Mouse (Mus musculus) stomach, postnatal 0 days (tissue): ENCODE measurements around the gene 4933416C03Rik. TPM values are rescaled to one million over a fixed set of nuclear protein-coding genes. Genes with fewer than 3 reads are reported as not detected.

Experiments used
- ATAC-seq: fragments of 200-750 bp; cut with Nextera tagmentation; 2 replicates; pipeline ENCODE4 v1.8.0; 2017; ENCODE audit not compliant: low FRiP score, low TSS enrichment
- DNase-seq: peaks from one replicate; pipeline ENCODE4 v3.0.0-alpha.2; 2016; ENCODE audit warnings: low spot score
- H3K27ac ChIP-seq: fragments of 300-500 bp; sonication (generic); replicated peaks from 2 replicates; pipeline ENCODE4 v1.5.1; 2014; ENCODE audit warnings: mild to moderate bottlenecking, control low read depth
- H3K27me3 ChIP-seq: fragments of 300-500 bp; sonication (generic); 2 replicates; pipeline ENCODE4 v1.6.1; 2014; ENCODE audit warnings: low read length; ENCODE audit not compliant: control insufficient read depth, insufficient read depth
- H3K36me3 ChIP-seq: fragments of 300-500 bp; sonication (generic); 2 replicates; pipeline ENCODE4 v1.6.1; 2014; ENCODE audit warnings: low read length, mixed read lengths; ENCODE audit not compliant: control insufficient read depth, insufficient read depth
- H3K4me1 ChIP-seq: fragments of 300-500 bp; sonication (generic); replicated peaks from 2 replicates; pipeline ENCODE4 v1.6.1; 2014; ENCODE audit warnings: antibody characterized with exemption; ENCODE audit not compliant: control insufficient read depth, insufficient read depth
- H3K4me2 ChIP-seq: fragments of 300-500 bp; sonication (generic); replicated peaks from 2 replicates; pipeline ENCODE4 v1.6.1; 2014; ENCODE audit warnings: low read depth, mild to moderate bottlenecking, control low read depth, moderate library complexity
- H3K4me3 ChIP-seq: fragments of 300-500 bp; sonication (generic); 2 replicates; pipeline ENCODE4 v1.5.1; 2014; ENCODE audit warnings: low read depth, low read length, control low read depth
- H3K9ac ChIP-seq: fragments of 300-500 bp; sonication (generic); 2 replicates; pipeline ENCODE4 v1.6.1; 2014; ENCODE audit warnings: mild to moderate bottlenecking, low read length, control low read depth, mixed read lengths
- H3K9me3 ChIP-seq: fragments of 300-500 bp; sonication (generic); 2 replicates; pipeline ENCODE4 v1.6.1; 2016; ENCODE audit warnings: low read length; ENCODE audit not compliant: control insufficient read depth
- CTCF ChIP-seq: IDR thresholded peaks from 2 replicates; pipeline ENCODE4 v1.5.1; 2016; ENCODE audit warnings: antibody characterized with exemption, low read depth, mild to moderate bottlenecking, moderate library complexity
- EP300 ChIP-seq: optimal IDR thresholded peaks from 2 replicates; pipeline ENCODE3; 2016; ENCODE audit warnings: antibody characterized with exemption
- WGBS: fragments of 180-500 bp; shearing (Covaris S2); extraction: QIAGEN DNeasy Blood & Tissue Kit; methylation state at CpG from one replicate; pipeline ENCODE4 v1.1.7; 2014; 5-methylcytosine and 5-hydroxymethylcytosine counted together
- polyA plus RNA-seq: library from polyadenylated mRNA; unstranded; fragments of >200 nt; fragmentation: Nextera tagmentation; extraction: Ambion mirVana; gene quantifications from 2 replicates; pipeline ENCODE4 v1.2.1, GENCODE M21; 2015

The 4933416C03Rik gene
- polyA plus RNA-seq, 1 experiment from 2014 or later, result not detected

DNA sequence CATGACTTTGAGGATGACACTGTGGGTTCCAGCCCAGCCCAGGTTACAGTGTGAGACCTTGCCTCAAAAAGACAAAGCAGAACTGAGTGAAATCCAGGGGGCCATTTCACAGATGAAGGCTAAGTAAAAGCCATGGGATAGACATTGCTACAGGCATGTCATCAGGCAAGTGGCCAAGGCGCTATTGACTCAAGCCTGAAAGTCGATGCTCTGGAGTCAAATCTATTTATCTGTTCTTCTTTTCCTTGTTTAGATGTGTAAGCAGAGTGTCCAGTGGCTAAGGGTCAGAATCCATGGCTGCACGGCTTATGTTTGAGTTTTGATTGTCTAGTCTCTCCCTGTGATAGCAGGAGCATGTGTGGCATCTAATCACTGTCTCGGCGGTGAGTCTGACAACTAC lies 35.1 kb downstream of the 4933416C03Rik start:
- Histone ChIP-seq H3K4me2 (no peak overlapping the region), H3K4me3 (no peak overlapping the region), H3K9ac (no peak overlapping the region), H3K9me3 (no peaks in the 10 kb centered on the region), H3K36me3 (no peaks in the 10 kb centered on the region), H3K27ac (no peak overlapping the region), H3K4me1 (no peaks in the 10 kb centered on the region), H3K27me3 (no peaks in the 10 kb centered on the region)
- DNase-seq (no peak), ATAC-seq (no peak)
- 64% methylated on average over 5 of the region's 5 CpGs for WGBS
- TF ChIP-seq EP300 (no peak), CTCF (no peak)

GRCm38 (mm10) chr10:116075954-116076353 lies 37.8 kb downstream of the 4933416C03Rik start:
- Histone ChIP-seq H3K9ac (no peak overlapping the region), H3K36me3 (no peaks in the 10 kb centered on the region), H3K4me2 (no peak overlapping the region), H3K27me3 (no peaks in the 10 kb centered on the region), H3K9me3 (no peaks in the 10 kb centered on the region), H3K4me3 (no peak overlapping the region), H3K4me1 (no peaks in the 10 kb centered on the region), H3K27ac (no peak overlapping the region)
- no peak for DNase-seq
- ATAC-seq, result no peak
- 83% methylated on average over 5 of the region's 5 CpGs for WGBS
- TF ChIP-seq EP300 (no peak), CTCF (no peak)

Other genes with a start within 250 kb of the 4933416C03Rik start
- gene Ptprr, start 95.7 kb downstream of the 4933416C03Rik start, polyA plus RNA-seq, result 7.9 and 8.4 TPM in 2 replicates
- 2.5 and 2.8 TPM in 2 replicates for gene Ptprb, start 161.6 kb upstream of the 4933416C03Rik start, polyA plus RNA-seq